Mouse (Mus musculus) large intestine, adult 2 months (tissue): ENCODE data around the gene 1700014D04Rik. TPM values are rescaled to one million over a fixed set of nuclear protein-coding genes. Genes with fewer than 3 reads are reported as not detected.

Experiments used
- DNase-seq: peaks from one replicate; pipeline ENCODE4 v3.0.0-alpha.2; 2012; ENCODE audit warnings: low read depth, low spot score
- WGBS: fragments of 180-500 bp; shearing (Covaris S2); methylation state at CpG from one replicate; pipeline ENCODE4 v1.1.7; 2018; 5-methylcytosine and 5-hydroxymethylcytosine counted together
- polyA plus RNA-seq: library from polyadenylated mRNA; depleted of rRNA; stranded (reverse); fragments of >200 nt; gene quantifications from 2 replicates; pipeline ENCODE4 v1.2.3, GENCODE M21; 2012; rRNA removed

Gene 1700014D04Rik
- polyA plus RNA-seq, 1 experiment, result not detected

- no peak for DNase-seq
- 83% methylated on average over 10 of the region's 10 CpGs for WGBS
These were observed 55.1 kb downstream of the 1700014D04Rik start for GRCm38 (mm10) chr13:59691478-59691877.

Other genes starting within 250 kb of the 1700014D04Rik start
- 2.2 and 2.8 TPM in 2 replicates for gene Agtpbp1, start 161.5 kb downstream of the 1700014D04Rik start, polyA plus RNA-seq
- 41.5 and 43.7 TPM in 2 replicates for gene Naa35, start 161.5 kb downstream of the 1700014D04Rik start, polyA plus RNA-seq
- gene Golm1, start 70.9 kb downstream of the 1700014D04Rik start, polyA plus RNA-seq, result 84.2 and 88.5 TPM in 2 replicates
- not detected in 2 replicates for gene 4921517D22Rik, start 52.6 kb downstream of the 1700014D04Rik start, polyA plus RNA-seq
- not detected in 2 replicates for gene Spata31d1a, start 36.4 kb downstream of the 1700014D04Rik start, polyA plus RNA-seq
- gene Spata31d1b, start 34.5 kb downstream of the 1700014D04Rik start, polyA plus RNA-seq, result not detected in 2 replicates
- not detected in 2 replicates for gene Spata31d1d, start 15.0 kb downstream of the 1700014D04Rik start, polyA plus RNA-seq
- gene Isca1, start 23.1 kb upstream of the 1700014D04Rik start, polyA plus RNA-seq, result 76.0 and 77.7 TPM in 2 replicates
- gene Gm49354, start 35.5 kb upstream of the 1700014D04Rik start, polyA plus RNA-seq, result not detected in 2 replicates
- 20.5 and 34.0 TPM in 2 replicates for gene Tut7, start 76.4 kb upstream of the 1700014D04Rik start, polyA plus RNA-seq